Mouse (Mus musculus) heart, postnatal 0 days (tissue): ENCODE results near the gene Lkaaear1. TPM values are rescaled to one million over a fixed set of nuclear protein-coding genes. Genes with fewer than 3 reads are reported as not detected.

Experiments used
- ATAC-seq: fragments of 200-750 bp; cut with Nextera tagmentation; 2 replicates; pipeline ENCODE4 v1.8.0; 2017; ENCODE audit warnings: low read depth, moderate number of reproducible peaks, moderate library complexity; ENCODE audit not compliant: insufficient read depth
- DNase-seq: peaks from one replicate; pipeline ENCODE4 v3.0.0-alpha.2; 2016; ENCODE audit warnings: low spot score
- H3K27ac ChIP-seq: fragments of 300-500 bp; sonication (generic); 2 replicates; pipeline ENCODE4 v1.5.1; 2014; ENCODE audit warnings: low read depth, mild to moderate bottlenecking
- H3K27me3 ChIP-seq: fragments of 300-500 bp; sonication (generic); 2 replicates; pipeline ENCODE4 v1.6.1; 2014; ENCODE audit warnings: low read length, mixed read lengths; ENCODE audit not compliant: control insufficient read depth, insufficient read depth
- H3K36me3 ChIP-seq: fragments of 300-500 bp; sonication (generic); replicated peaks from 2 replicates; pipeline ENCODE4 v1.6.1; 2014; ENCODE audit warnings: low read length, mixed read lengths; ENCODE audit not compliant: control insufficient read depth, insufficient read depth
- H3K4me1 ChIP-seq: fragments of 300-500 bp; sonication (generic); 2 replicates; pipeline ENCODE4 v1.6.1; 2014; ENCODE audit warnings: antibody characterized with exemption; ENCODE audit not compliant: control insufficient read depth, insufficient read depth
- H3K4me2 ChIP-seq: fragments of 300-500 bp; sonication (generic); 2 replicates; pipeline ENCODE4 v1.6.1; 2014; ENCODE audit warnings: low read depth, mild to moderate bottlenecking, low read length, moderate library complexity
- H3K4me3 ChIP-seq: fragments of 300-500 bp; sonication (generic); 2 replicates; pipeline ENCODE4 v1.5.1; 2014; ENCODE audit warnings: low read depth, low read length
- H3K9ac ChIP-seq: fragments of 300-500 bp; sonication (generic); replicated peaks from 2 replicates; pipeline ENCODE4 v1.6.1; 2014; ENCODE audit warnings: low read depth, low read length, mixed read lengths
- H3K9me3 ChIP-seq: fragments of 300-500 bp; sonication (generic); replicated peaks from 2 replicates; pipeline ENCODE4 v1.6.1; 2016; ENCODE audit warnings: low read length; ENCODE audit not compliant: control insufficient read depth
- CTCF ChIP-seq: IDR thresholded peaks from 2 replicates; pipeline ENCODE4 v1.5.1; 2016; ENCODE audit warnings: antibody characterized with exemption, control low read depth, low read depth
- EP300 ChIP-seq: IDR thresholded peaks from 2 replicates; pipeline ENCODE4 v1.6.1; 2016; ENCODE audit warnings: antibody characterized with exemption, low read depth
- WGBS: fragments of 180-500 bp; shearing (Covaris S2); extraction: QIAGEN DNeasy Blood & Tissue Kit; methylation state at CpG from one replicate; pipeline ENCODE4 v1.1.7; 2014; 5-methylcytosine and 5-hydroxymethylcytosine counted together
- polyA plus RNA-seq: library from polyadenylated mRNA; unstranded; fragments of >200 nt; fragmentation: Nextera tagmentation; extraction: Ambion mirVana; gene quantifications from 2 replicates; pipeline ENCODE4 v1.2.1, GENCODE M21; 2015
- total RNA-seq: library from RNA; depleted of rRNA; stranded (reverse); fragments of >200 nt; gene quantifications from 2 replicates; pipeline ENCODE4 v1.2.3, GENCODE M21; 2014; ENCODE audit warnings: low replicate concordance

Lkaaear1 gene
- total and polyA plus RNA-seq, 2 experiments from 2014 or later = not detected

- Histone ChIP-seq H3K27ac (no peak overlapping the region), H3K4me1 (peaks cover 5% of the 10 kb centered on the region; the same call in 1 of the 2 replicates), H3K9me3 (no peaks in the 10 kb centered on the region), H3K4me2 (no peak overlapping the region), H3K4me3 (no peak overlapping the region), H3K27me3 (no peaks in the 10 kb centered on the region), H3K9ac (no peak overlapping the region), H3K36me3 (peaks cover 21% of the 10 kb centered on the region)
- ATAC-seq (no peak), DNase-seq (no peak)
- 59% methylated on average over 1 of the region's 1 CpGs for WGBS
- no peak for TF ChIP-seq CTCF
- no peak for TF ChIP-seq EP300
Measured at GRCm38 (mm10) chr2:181684713-181685112, 13.5 kb downstream of the Lkaaear1 start.

- no peak overlapping the region for H3K9ac ChIP-seq
- H3K27me3 ChIP-seq = no peaks in the 10 kb centered on the region
- no peak overlapping the region for H3K27ac ChIP-seq
- peaks cover 5% of the 10 kb centered on the region; the same call in 1 of the 2 replicates for H3K4me1 ChIP-seq
- peaks cover 13% of the 10 kb centered on the region for H3K36me3 ChIP-seq
- ATAC-seq (no peak), DNase-seq (no peak)
- no peaks in the 10 kb centered on the region for H3K9me3 ChIP-seq
- H3K4me3 ChIP-seq = no peak overlapping the region
- TF ChIP-seq CTCF = no peak
- TF ChIP-seq EP300 = no peak
- no peak overlapping the region for H3K4me2 ChIP-seq
- 49% methylated on average over 4 of the region's 4 CpGs for WGBS
Measured at GRCm38 (mm10) chr2:181683381-181683780, 14.9 kb downstream of the Lkaaear1 start.

- Histone ChIP-seq H3K27ac (no peak overlapping the region), H3K36me3 (peaks cover 13% of the 10 kb centered on the region), H3K4me3 (no peak overlapping the region), H3K9me3 (no peaks in the 10 kb centered on the region), H3K27me3 (no peaks in the 10 kb centered on the region), H3K4me2 (no peak overlapping the region), H3K4me1 (peaks cover 5% of the 10 kb centered on the region; the same call in 1 of the 2 replicates), H3K9ac (no peak overlapping the region)
- ATAC-seq = no peak
- TF ChIP-seq EP300 (no peak), CTCF (no peak)
- no peak for DNase-seq
- 87% methylated on average over 1 of the region's 1 CpGs for WGBS
Measured at GRCm38 (mm10) chr2:181681978-181682377, 16.3 kb downstream of the Lkaaear1 start.

- ATAC-seq (peak; percentile 9; the same call in 1 of the 2 replicates), DNase-seq (no peak)
- 17% methylated on average over 7 of the region's 7 CpGs for WGBS
- Histone ChIP-seq H3K36me3 (0 out of 2 replicates have a peak, but pooled peaks cover under 1% of the 10 kb centered on the region), H3K9ac (peak overlapping the region; percentile 78), H3K27me3 (no peaks in the 10 kb centered on the region), H3K4me1 (peaks cover 5% of the 10 kb centered on the region; the same call in 1 of the 2 replicates), H3K9me3 (no peaks in the 10 kb centered on the region), H3K4me3 (peak overlapping the region; percentile 68), H3K27ac (peak overlapping the region; percentile 56), H3K4me2 (peak overlapping the region; percentile 97)
- no peak for TF ChIP-seq EP300
Measured at GRCm38 (mm10) chr2:181680716-181681117, 17.5 kb downstream of the Lkaaear1 start.

- H3K9me3 ChIP-seq = no peaks in the 10 kb centered on the region
- peak; percentile 37 for ATAC-seq
- under 1% methylated on average over 58 of the region's 69 CpGs for WGBS
- H3K4me2 ChIP-seq = peak within 1 kb of the TSS; percentile 97
- peak within 1 kb of the TSS; percentile 68 for H3K4me3 ChIP-seq
- peaks cover 5% of the 10 kb centered on the region; the same call in 1 of the 2 replicates for H3K4me1 ChIP-seq
- peak; percentile 51 for DNase-seq
- H3K36me3 ChIP-seq = no peaks in the 10 kb centered on the region
- H3K27ac ChIP-seq = peak within 1 kb of the TSS; percentile 56
- peak within 1 kb of the TSS; percentile 78 for H3K9ac ChIP-seq
- no peaks in the 10 kb centered on the region for H3K27me3 ChIP-seq
- TF ChIP-seq EP300 (no peak), CTCF (no peak; the same call in 1 of the 2 replicates)
Measured at GRCm38 (mm10) chr2:181679951-181680715, 18.1 kb downstream of the Lkaaear1 start, which contains the start of gene Tcea2. Gene Tcea2, plus strand, starts transcription at chr2:181680310.
